Mouse (Mus musculus): ENCODE measurements at regions not wholly inside any gene's neighbourhood (a gene's known extent, or its start where the extent isn't known, plus 50 kb on each side); places are given as distances from the start of the nearest gene placed in this dataset.
A peak's percentile ranks its signal among the peaks of the same experiment; 100 is the strongest.

GRCm38 (mm10) chr14:88410722-88411437 lies 60.3 kb downstream of the Pcdh20 start:
- no peak for DNase-seq (ENCODE audit: low read depth)

GRCm38 (mm10) chr14:88399270-88399669 lies 71.9 kb downstream of the Pcdh20 start:
- DNase-seq (ENCODE audit: low read depth), result no peak

- no peak for DNase-seq (ENCODE audit: low read depth)
Measured at GRCm38 (mm10) chr14:88397187-88397586, 74.0 kb downstream of the Pcdh20 start.

- DNase-seq (ENCODE audit: low read depth), result peak; percentile 47
Measured at GRCm38 (mm10) chr14:88395016-88395415, 76.2 kb downstream of the Pcdh20 start.

GRCm38 (mm10) chr14:88384553-88384952 lies 86.6 kb downstream of the Pcdh20 start:
- no peak for DNase-seq (ENCODE audit: low read depth)

- peak; percentile 3 for DNase-seq (ENCODE audit: low read depth)
Measured at GRCm38 (mm10) chr14:88347177-88347576, 124.0 kb downstream of the Pcdh20 start.

GRCm38 (mm10) chr14:88337304-88337703 lies 133.9 kb downstream of the Pcdh20 start:
- DNase-seq (ENCODE audit: low read depth), result no peak

- no peak for DNase-seq (ENCODE audit: low read depth)
Measured at GRCm38 (mm10) chr14:88330613-88331012, 140.6 kb downstream of the Pcdh20 start.

- no peak for DNase-seq (ENCODE audit: low read depth)
Measured at GRCm38 (mm10) chr14:88326411-88326810, 144.8 kb downstream of the Pcdh20 start.

- no peak for DNase-seq (ENCODE audit: low read depth)
Measured at GRCm38 (mm10) chr14:88278327-88278726, 192.9 kb downstream of the Pcdh20 start.

- no peak for DNase-seq (ENCODE audit: low read depth)
Measured at GRCm38 (mm10) chr14:88264771-88265170, 206.4 kb downstream of the Pcdh20 start.

GRCm38 (mm10) chr14:88259034-88259433 lies 212.2 kb downstream of the Pcdh20 start:
- DNase-seq (ENCODE audit: low read depth), result no peak

GRCm38 (mm10) chr14:88255131-88255530 lies 216.1 kb downstream of the Pcdh20 start:
- no peak for DNase-seq (ENCODE audit: low read depth)

Data from fibroblast of lung, adult 2 months (primary cell).